Mouse (Mus musculus) heart, postnatal 0 days (tissue): ENCODE data around the gene Prodh2.

ENCODE experiments used
- CTCF ChIP-seq: IDR thresholded peaks from 2 replicates; pipeline ENCODE4 v1.5.1; 2016; ENCODE audit warnings: antibody characterized with exemption, control low read depth, low read depth
- EP300 ChIP-seq: IDR thresholded peaks from 2 replicates; pipeline ENCODE4 v1.6.1; 2016; ENCODE audit warnings: antibody characterized with exemption, low read depth

- TF ChIP-seq CTCF (no peak), EP300 (no peak)
Observed at GRCm38 (mm10) chr7:30560296-30560695, 66.9 kb downstream of the Prodh2 start.
